16 mouse cellular contexts compared by ENCODE assay signal in the genomic region with DNA sequence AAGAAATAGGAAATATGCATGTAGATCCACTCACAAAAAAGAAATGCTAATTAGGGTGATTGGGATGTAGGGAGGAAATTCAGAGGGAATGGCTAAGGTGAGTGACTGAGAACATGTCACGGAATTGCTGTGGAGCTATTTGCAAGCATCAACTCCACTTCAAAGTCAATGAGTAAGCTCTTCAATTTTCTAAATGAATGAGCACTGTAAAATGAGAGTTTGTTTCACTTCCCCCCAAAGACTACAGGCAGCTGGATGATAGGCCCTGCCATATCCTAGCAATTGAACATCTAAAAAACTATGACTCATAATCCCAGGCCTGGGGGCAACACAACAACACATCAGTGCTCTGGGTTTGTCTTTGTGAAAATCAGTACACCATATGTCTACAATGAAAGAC.
"Had no signal": no experiment of that assay in that cellular context is flagged by ENCODE, and none has a peak within 500 bp of the region (broad histone marks: within the 10 kb centered on the region; RNA-seq: fewer than 3 reads in every experiment).

No protein-coding gene starts in this region.

- H3K9ac ChIP-seq: neural tube, embryonic 13.5 days; neural tube, embryonic 15.5 days; stomach, embryonic 15.5 days had no signal

- H3K27me3 ChIP-seq: neural tube, embryonic 13.5 days; neural tube, embryonic 15.5 days; stomach, embryonic 15.5 days had no signal

- H3K4me1 ChIP-seq: neural tube, embryonic 13.5 days; neural tube, embryonic 15.5 days; stomach, embryonic 15.5 days had no signal

- H3K4me3 ChIP-seq: neural tube, embryonic 13.5 days; neural tube, embryonic 15.5 days; stomach, embryonic 15.5 days had no signal

- H3K36me3 ChIP-seq: neural tube, embryonic 13.5 days; neural tube, embryonic 15.5 days; stomach, embryonic 15.5 days had no signal

- H3K9me3 ChIP-seq: neural tube, embryonic 13.5 days; neural tube, embryonic 15.5 days; stomach, embryonic 15.5 days had no signal

- DNase-seq: retina, postnatal 1 day; right cerebral cortex, adult 18-20 months; right cerebral cortex, postnatal 14 days; right cerebral cortex, postnatal 25 days; right cerebral cortex, postnatal 4 days; spleen, adult 18-20 months; thymus, adult 18-20 months; thymus, adult 2 months; thymus, postnatal 14 days; thymus, postnatal 25 days; thymus, postnatal 36 days; thymus, postnatal 4 days had no signal

- H3K4me2 ChIP-seq: neural tube, embryonic 13.5 days; neural tube, embryonic 15.5 days; stomach, embryonic 15.5 days had no signal

- H3K27ac ChIP-seq: neural tube, embryonic 13.5 days; neural tube, embryonic 15.5 days; stomach, embryonic 15.5 days; stomach, postnatal 0 days had no signal
